Mouse (Mus musculus): Measurements from ENCODE around the gene Prom1.

Gene Prom1

DNA sequence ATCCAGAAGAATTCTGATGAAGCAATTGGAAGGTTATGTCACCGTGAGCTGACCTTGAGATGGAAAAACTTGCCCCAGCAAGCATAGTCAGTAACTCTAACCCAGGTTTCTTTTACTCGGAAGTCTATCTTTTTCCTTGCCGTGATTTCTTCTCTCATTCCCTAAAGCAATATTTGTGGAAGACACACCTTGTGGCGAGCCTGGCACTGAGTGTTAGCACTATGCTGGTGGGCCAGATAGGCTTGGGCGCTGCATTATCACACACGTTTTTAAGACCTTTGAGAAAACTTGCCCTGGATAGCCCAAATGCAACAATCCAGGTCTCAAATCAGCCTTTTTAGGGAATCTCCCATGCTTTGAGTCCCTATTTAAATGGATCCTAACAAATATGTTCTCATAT is 127.7 kb downstream of the Prom1 start:
- no peak for DNase-seq (ENCODE audit: low read depth)

DNA sequence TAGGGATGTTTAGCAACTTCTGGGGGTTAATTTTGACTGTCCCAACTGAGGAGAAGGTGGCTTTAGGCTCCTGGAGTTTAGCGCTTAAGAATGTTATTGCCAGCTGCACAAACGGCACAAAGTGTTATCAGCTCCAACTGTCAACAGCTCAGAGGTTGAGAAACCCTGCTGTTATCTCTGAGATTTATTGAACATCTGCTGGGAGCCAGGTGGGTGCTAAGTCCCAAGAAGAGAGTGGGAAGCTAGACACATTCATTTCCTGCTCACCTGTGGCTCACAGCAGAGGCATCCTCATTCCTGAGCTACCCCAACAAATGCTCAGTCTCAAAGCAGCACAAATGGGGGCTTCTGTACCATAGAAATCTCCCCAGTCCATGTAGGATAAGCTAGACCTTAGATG is 130.7 kb downstream of the Prom1 start:
- DNase-seq (ENCODE audit: low read depth): no peak

DNA sequence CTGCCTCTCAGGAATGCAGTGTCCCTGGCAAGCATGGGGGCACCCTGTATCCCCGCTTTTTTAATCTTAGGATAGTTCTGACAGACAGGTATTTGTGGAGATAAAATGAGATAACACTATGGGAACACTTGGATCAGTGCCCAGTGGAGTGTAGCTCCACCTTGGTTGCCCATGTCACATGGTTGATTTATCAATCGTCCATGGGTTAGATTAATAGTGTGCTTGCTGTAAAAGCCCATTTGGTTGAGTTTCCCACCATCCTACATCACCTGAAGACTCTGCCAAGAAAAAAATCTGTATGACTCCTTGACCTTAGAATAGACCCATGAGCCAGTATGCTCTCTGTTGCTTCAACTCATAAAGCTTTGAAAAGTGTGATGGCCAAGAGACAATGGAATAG is 131.3 kb downstream of the Prom1 start:
- no peak for DNase-seq (ENCODE audit: low read depth)

DNA sequence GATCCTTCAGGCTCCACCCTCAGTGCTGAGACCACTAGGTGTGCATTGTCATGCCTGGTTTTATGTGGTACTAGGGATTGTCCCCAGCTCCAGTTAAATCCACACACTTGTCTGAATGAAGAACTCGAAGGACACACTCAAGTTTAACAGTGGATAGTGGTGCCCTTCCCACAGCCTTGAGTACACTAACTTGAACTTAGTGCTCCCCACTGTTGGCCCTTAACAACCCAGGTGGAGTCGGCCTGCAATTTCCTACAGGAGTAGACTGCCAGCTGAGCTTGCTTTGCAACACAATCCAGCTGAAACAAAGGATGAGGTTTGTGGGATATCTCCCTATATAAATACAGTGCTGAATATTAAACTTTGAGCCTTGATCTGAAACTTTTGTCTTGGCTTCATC is 133.2 kb downstream of the Prom1 start:
- no peak for DNase-seq (ENCODE audit: low read depth)

DNA sequence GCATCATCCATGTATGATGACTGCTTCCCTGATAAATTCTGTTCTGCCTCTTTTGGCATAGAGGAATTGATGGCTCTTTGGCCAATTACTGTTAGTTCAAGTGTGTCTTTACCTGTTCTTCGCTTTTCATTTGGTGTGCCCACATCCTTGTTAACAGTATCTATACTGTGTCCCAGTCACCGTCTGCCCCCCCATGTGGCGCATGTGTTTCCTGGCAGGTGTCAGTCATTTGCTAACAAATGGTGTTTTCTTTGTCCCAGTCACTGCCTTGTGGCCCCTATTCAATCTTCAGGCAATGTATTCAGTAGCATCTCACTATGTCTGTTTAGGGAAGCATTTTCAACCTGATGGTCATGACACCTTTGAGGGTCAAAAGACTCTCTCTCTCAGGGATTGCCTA is 140.8 kb downstream of the Prom1 start:
- DNase-seq (ENCODE audit: low read depth): no peak

DNA sequence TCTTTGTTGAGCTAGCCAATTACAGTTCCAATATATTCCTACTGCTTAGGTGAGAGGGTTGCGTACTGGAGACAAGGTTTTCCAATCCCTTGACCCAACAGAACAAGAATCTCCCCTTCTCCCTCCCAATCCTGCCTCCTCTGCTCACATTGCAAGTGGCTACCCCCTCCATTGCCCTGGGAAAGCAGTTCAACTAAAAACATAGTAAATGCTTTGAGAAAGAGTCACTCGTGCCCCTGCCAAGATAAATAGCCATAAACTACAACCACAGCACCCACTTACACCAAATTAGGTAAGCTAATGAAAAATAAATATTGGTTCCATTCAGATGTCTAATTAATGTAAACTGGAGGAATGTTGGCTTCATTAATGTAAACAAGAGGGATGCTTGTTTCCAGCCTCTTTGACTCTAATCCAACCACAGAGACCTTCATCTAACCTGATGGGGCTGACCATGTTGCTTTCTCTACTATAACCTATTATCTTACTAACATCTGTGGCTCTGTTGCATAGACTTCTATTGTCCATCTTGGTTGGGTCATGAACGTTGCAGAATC is 141.9 kb downstream of the Prom1 start:
- DNase-seq (ENCODE audit: low read depth): no peak

DNA sequence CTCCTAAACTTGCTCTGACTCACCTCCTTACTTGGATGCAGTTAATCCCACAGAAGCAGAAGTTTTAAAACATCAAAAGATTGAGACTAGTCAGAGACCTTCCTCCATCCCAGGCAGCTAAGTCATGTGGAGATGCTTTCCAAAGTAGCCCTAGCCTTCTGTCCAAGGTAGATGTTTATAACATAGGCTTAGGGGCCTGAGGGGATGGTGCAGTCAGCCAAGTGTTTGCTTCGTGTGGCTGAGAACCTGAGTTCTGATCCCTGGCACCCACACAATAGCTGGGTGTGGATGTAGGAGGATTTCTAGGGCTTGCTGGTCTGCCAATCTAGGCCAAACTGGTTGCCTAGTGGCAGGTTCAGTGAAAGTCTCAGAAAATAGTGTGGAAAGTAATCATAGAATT is 148.6 kb downstream of the Prom1 start:
- no peak for DNase-seq (ENCODE audit: low read depth)

DNA sequence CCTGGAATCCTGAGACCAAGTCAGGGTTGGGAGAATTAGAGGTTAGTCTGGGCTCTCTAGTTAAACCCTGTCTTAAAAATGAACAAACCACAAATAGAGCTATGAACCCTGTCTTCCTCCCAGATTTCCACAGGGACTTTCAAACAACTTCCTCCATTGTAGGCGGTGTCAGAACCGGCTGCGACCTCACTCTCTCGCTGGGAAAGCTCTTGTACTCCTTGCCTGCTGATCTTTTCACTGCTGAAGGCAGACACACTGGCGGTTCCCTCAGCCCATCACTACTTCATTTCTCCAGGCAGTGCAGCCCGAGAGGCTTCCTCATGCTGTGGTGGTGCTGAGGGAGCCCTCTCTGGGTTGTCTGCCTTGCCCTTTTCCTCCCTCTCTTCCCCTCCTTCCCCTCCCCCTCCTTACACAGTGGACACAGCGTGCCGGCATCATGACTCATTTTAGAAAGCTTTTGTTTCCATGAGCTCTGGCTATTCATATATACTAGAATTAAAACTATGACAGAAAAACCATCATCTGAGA is 153.0 kb downstream of the Prom1 start:
- peak; percentile 5 for DNase-seq (ENCODE audit: low read depth)

DNA sequence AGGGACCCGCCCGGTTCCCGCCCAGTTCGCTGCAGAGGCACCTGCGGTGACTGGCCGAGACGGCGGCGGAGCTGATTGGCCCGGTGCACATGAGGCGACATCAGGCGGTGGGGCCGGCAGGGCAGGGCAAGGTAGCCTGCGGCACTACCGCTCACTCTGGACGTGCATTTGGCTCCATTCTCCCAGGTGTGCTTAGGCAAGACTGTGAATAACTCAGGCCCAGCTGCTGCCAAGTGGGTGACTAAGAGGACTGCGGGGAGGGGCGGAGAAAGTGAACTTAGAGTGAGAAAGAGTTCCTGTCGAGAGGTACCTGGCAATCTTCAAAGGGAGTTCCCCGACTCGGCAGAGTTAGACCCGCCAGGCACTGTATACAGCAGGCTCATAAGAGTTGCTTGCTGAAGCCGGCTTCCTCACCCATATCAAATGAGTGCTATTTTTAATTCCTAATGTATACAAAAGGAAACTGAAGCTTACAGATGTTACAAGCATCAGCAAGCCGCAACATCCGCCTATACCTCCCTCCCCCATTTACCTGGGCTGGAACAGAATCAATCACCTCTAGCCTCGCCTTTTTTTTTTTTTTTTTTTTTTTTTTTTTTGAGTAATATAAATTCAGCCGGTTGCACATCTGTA is 153.6 kb downstream of the Prom1 start:
- peak; percentile 32 for DNase-seq (ENCODE audit: low read depth)

DNA sequence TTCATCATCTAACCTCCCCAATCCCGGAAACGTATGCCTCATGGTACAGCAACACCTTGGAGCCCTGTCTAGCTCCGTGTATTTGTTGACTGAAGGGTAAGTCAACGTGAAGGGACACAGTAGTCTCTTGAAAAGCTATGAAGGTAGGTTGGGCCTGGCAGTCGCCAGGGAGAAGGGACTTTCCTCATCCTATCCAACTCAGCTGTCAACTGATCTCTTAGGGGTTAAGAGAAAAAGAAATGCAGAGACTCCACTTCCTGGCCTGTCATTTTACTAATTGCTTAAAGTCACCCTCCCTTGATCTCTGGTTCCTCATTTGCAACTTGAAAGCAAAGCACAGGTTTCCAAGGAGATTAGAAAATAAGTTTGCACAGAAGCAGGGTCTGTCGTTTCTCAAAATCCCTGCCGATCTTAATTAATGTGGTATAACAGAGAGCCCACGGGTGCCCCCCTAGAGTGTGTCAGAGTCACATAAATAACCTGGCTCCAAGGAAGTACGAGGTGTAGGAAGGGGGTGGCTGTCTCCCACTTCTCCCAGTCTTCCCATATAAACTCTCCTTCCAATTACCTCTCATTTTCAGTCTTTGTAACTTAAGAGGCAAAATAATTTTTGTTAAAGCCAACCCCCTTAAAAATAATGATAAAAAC is 154.4 kb downstream of the Prom1 start:
- peak; percentile 6 for DNase-seq (ENCODE audit: low read depth)
